Mouse (Mus musculus): ENCODE data around the gene Smurf1. TPM values are rescaled to one million over a fixed set of nuclear protein-coding genes. Genes with fewer than 3 reads are reported as not detected.

Smurf1 gene
- total and polyA plus RNA-seq, 3 experiments: 1.3 to 4.1 (median 2.1) TPM

GRCm38 (mm10) chr5:144983227-144983626 is 17.6 kb upstream of the Smurf1 start:
- no peaks in the 10 kb centered on the region; the same call in 1 of the 2 replicates for H3K27me3 ChIP-seq (ENCODE audit: insufficient read depth, low read length)
- ATAC-seq (ENCODE audit: extremely low read depth, insufficient number of reproducible peaks, low FRiP score, poor library complexity, severe bottlenecking) (no peak), DNase-seq (ENCODE audit: low spot score) (no peak)
- no peaks in the 10 kb centered on the region for H3K36me3 ChIP-seq (replicated peaks)
- no peak for TF ChIP-seq POLR2AphosphoS5 (IDR thresholded peaks at IDR 0.05; ENCODE audit: insufficient replicate concordance, low read depth, low read length)
- TF ChIP-seq CTCF (IDR thresholded peaks at IDR 0.05; ENCODE audit: low read depth, low read length): 0 out of 2 replicates have a peak, but pooled peaks have one; percentile 8
- H3K4me1 ChIP-seq (ENCODE audit: insufficient read depth, low read depth, low read length): no peaks in the 10 kb centered on the region
- peaks cover 3% of the 10 kb centered on the region; the same call in 1 of the 2 replicates for H3K9me3 ChIP-seq (replicated peaks)
- H3K4me3 ChIP-seq (ENCODE audit: low read depth, low read length): no peak overlapping the region

DNA sequence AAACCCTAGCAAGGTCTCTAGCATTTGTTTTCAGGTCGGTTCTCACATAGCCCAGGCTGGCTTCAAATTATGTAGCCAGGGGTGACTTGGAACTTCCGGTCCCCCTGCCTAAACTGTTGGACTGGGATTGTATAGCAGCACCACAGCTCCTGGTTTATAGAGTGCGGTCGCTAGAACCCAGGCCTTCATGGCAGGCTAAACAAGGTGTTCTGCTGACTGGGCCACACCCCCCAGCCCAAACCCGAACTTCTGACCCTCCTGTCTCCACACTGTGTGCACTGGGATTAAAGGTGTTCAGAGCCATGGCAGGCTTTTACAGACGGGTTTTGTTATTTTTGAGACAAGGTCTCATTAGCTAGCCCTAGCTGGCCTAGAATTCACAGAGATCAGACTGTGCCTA is 13.5 kb upstream of the Smurf1 start:
- DNase-seq (ENCODE audit: low spot score) (no peak), ATAC-seq (ENCODE audit: extremely low read depth, insufficient number of reproducible peaks, low FRiP score, poor library complexity, severe bottlenecking) (no peak)
- TF ChIP-seq CTCF (IDR thresholded peaks at IDR 0.05; ENCODE audit: low read depth, low read length) (no peak), GATA2 (IDR thresholded peaks at IDR 0.05; ENCODE audit: borderline replicate concordance, low read depth, low read length) (no peak), TAL1 (conservative IDR thresholded peaks at IDR 0.05; ENCODE audit: low read depth, low read length) (no peak), POLR2AphosphoS5 (IDR thresholded peaks at IDR 0.05; ENCODE audit: insufficient replicate concordance, low read depth, low read length) (no peak), GATA1 (IDR thresholded peaks at IDR 0.05; ENCODE audit: borderline replicate concordance, low read length) (no peak)
- Histone ChIP-seq H3K36me3 (replicated peaks) (no peaks in the 10 kb centered on the region), H3K27me3 (ENCODE audit: insufficient read depth, low read length) (no peaks in the 10 kb centered on the region; the same call in 1 of the 2 replicates), H3K4me1 (ENCODE audit: insufficient read depth, low read depth, low read length) (no peaks in the 10 kb centered on the region), H3K4me3 (ENCODE audit: low read depth, low read length) (no peak overlapping the region), H3K9me3 (replicated peaks) (peaks cover 3% of the 10 kb centered on the region; the same call in 1 of the 2 replicates)

- ATAC-seq (ENCODE audit: extremely low read depth, insufficient number of reproducible peaks, low FRiP score, poor library complexity, severe bottlenecking) (no peak), DNase-seq (ENCODE audit: low spot score) (no peak)
- H3K27me3 ChIP-seq (ENCODE audit: insufficient read depth, low read length): no peaks in the 10 kb centered on the region
- no peak overlapping the region for H3K4me3 ChIP-seq (ENCODE audit: low read depth, low read length)
- H3K36me3 ChIP-seq (replicated peaks): no peaks in the 10 kb centered on the region
- H3K9me3 ChIP-seq (replicated peaks): peaks cover 3% of the 10 kb centered on the region; the same call in 1 of the 2 replicates
- H3K4me1 ChIP-seq (ENCODE audit: insufficient read depth, low read depth, low read length): no peaks in the 10 kb centered on the region
- no peak for TF ChIP-seq POLR2AphosphoS5 (IDR thresholded peaks at IDR 0.05; ENCODE audit: insufficient replicate concordance, low read depth, low read length)
- no peak for TF ChIP-seq GATA1 (IDR thresholded peaks at IDR 0.05; ENCODE audit: borderline replicate concordance, low read length)
- TF ChIP-seq CTCF (IDR thresholded peaks at IDR 0.05; ENCODE audit: low read depth, low read length): no peak
- no peak for TF ChIP-seq GATA2 (IDR thresholded peaks at IDR 0.05; ENCODE audit: borderline replicate concordance, low read depth, low read length)
- no peak for TF ChIP-seq TAL1 (conservative IDR thresholded peaks at IDR 0.05; ENCODE audit: low read depth, low read length)
Measured at GRCm38 (mm10) chr5:144978533-144979107, 13.0 kb upstream of the Smurf1 start.

DNA sequence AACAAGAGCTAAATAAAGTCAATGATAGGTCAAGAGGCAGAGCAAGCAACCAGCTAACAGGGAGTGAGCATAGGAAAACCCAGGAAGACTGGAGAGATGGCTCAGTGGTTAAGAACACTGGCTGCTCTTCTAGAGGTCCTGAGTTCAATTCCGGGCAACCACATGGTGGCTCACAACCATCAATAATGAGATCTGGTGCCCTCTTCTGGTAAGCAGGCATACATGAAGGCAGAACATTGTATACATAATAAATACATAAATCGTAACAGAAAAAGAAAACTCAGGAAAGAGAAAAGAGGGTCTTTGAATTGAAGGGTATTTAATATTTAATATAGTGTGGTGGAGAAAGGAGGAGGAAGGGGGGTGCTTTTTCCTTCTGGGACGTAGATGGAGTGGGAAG is 5.6 kb upstream of the Smurf1 start:
- TF ChIP-seq POLR2AphosphoS5 (IDR thresholded peaks at IDR 0.05; ENCODE audit: insufficient replicate concordance, low read depth, low read length) (no peak), GATA2 (IDR thresholded peaks at IDR 0.05; ENCODE audit: borderline replicate concordance, low read depth, low read length) (no peak), CTCF (IDR thresholded peaks at IDR 0.05; ENCODE audit: low read depth, low read length) (no peak), GATA1 (IDR thresholded peaks at IDR 0.05; ENCODE audit: borderline replicate concordance, low read length) (no peak), TAL1 (conservative IDR thresholded peaks at IDR 0.05; ENCODE audit: low read depth, low read length) (no peak)
- Histone ChIP-seq H3K36me3 (replicated peaks) (no peaks in the 10 kb centered on the region), H3K4me3 (ENCODE audit: low read depth, low read length) (no peak overlapping the region), H3K27me3 (ENCODE audit: insufficient read depth, low read length) (peaks cover 21% of the 10 kb centered on the region), H3K4me1 (ENCODE audit: insufficient read depth, low read depth, low read length) (peaks cover under 1% of the 10 kb centered on the region; the same call in 1 of the 2 replicates), H3K9me3 (replicated peaks) (no peaks in the 10 kb centered on the region)
- DNase-seq (ENCODE audit: low spot score) (no peak), ATAC-seq (ENCODE audit: extremely low read depth, insufficient number of reproducible peaks, low FRiP score, poor library complexity, severe bottlenecking) (no peak)

- no peaks in the 10 kb centered on the region for H3K36me3 ChIP-seq (replicated peaks)
- DNase-seq (ENCODE audit: low spot score): peak; percentile 80
- H3K4me1 ChIP-seq (ENCODE audit: insufficient read depth, low read depth, low read length): peaks cover 26% of the 10 kb centered on the region
- H3K4me3 ChIP-seq (ENCODE audit: low read depth, low read length): peak overlapping the region; percentile 73
- peaks cover 31% of the 10 kb centered on the region for H3K27me3 ChIP-seq (ENCODE audit: insufficient read depth, low read length)
- TF ChIP-seq CTCF (IDR thresholded peaks at IDR 0.05; ENCODE audit: low read depth, low read length): no peak
- TF ChIP-seq GATA2 (IDR thresholded peaks at IDR 0.05; ENCODE audit: borderline replicate concordance, low read depth, low read length): no peak
- no peak for TF ChIP-seq POLR2AphosphoS5 (IDR thresholded peaks at IDR 0.05; ENCODE audit: insufficient replicate concordance, low read depth, low read length)
- no peak for TF ChIP-seq GATA1 (IDR thresholded peaks at IDR 0.05; ENCODE audit: borderline replicate concordance, low read length)
- no peak for TF ChIP-seq TAL1 (conservative IDR thresholded peaks at IDR 0.05; ENCODE audit: low read depth, low read length)
- ATAC-seq (ENCODE audit: extremely low read depth, insufficient number of reproducible peaks, low FRiP score, poor library complexity, severe bottlenecking): peak; percentile 98
- H3K9me3 ChIP-seq (replicated peaks): no peaks in the 10 kb centered on the region
Measured at GRCm38 (mm10) chr5:144964872-144965638, 592 bp downstream of the Smurf1 start.

- Histone ChIP-seq H3K9me3 (replicated peaks) (no peaks in the 10 kb centered on the region), H3K27me3 (ENCODE audit: insufficient read depth, low read length) (peaks cover 31% of the 10 kb centered on the region), H3K4me3 (ENCODE audit: low read depth, low read length) (peak overlapping the region; percentile 73; the same call in 1 of the 2 replicates), H3K4me1 (ENCODE audit: insufficient read depth, low read depth, low read length) (peaks cover 26% of the 10 kb centered on the region), H3K36me3 (replicated peaks) (no peaks in the 10 kb centered on the region)
- ATAC-seq (ENCODE audit: extremely low read depth, insufficient number of reproducible peaks, low FRiP score, poor library complexity, severe bottlenecking) (no peak), DNase-seq (ENCODE audit: low spot score) (no peak)
- TF ChIP-seq POLR2AphosphoS5 (IDR thresholded peaks at IDR 0.05; ENCODE audit: insufficient replicate concordance, low read depth, low read length): no peak
- TF ChIP-seq GATA1 (IDR thresholded peaks at IDR 0.05; ENCODE audit: borderline replicate concordance, low read length): no peak
- no peak for TF ChIP-seq TAL1 (conservative IDR thresholded peaks at IDR 0.05; ENCODE audit: low read depth, low read length)
- no peak for TF ChIP-seq GATA2 (IDR thresholded peaks at IDR 0.05; ENCODE audit: borderline replicate concordance, low read depth, low read length)
- no peak for TF ChIP-seq CTCF (IDR thresholded peaks at IDR 0.05; ENCODE audit: low read depth, low read length)
Measured at GRCm38 (mm10) chr5:144964465-144964864, 1.2 kb downstream of the Smurf1 start.

Measured in G1E (cell line).